Mouse (Mus musculus): ENCODE results near the gene Lrrc3c. TPM values are rescaled to one million over a fixed set of nuclear protein-coding genes. Genes with fewer than 3 reads are reported as not detected.
A peak's percentile ranks its signal among the peaks of the same experiment; 100 is the strongest.
"Not testable (repeated sequence)": the region's sequence is repeated elsewhere in the genome, so short reads cannot be mapped to it uniquely, and the experiment has no call there.

The Lrrc3c gene
- polyA plus RNA-seq, 1 experiment = not detected

DNA sequence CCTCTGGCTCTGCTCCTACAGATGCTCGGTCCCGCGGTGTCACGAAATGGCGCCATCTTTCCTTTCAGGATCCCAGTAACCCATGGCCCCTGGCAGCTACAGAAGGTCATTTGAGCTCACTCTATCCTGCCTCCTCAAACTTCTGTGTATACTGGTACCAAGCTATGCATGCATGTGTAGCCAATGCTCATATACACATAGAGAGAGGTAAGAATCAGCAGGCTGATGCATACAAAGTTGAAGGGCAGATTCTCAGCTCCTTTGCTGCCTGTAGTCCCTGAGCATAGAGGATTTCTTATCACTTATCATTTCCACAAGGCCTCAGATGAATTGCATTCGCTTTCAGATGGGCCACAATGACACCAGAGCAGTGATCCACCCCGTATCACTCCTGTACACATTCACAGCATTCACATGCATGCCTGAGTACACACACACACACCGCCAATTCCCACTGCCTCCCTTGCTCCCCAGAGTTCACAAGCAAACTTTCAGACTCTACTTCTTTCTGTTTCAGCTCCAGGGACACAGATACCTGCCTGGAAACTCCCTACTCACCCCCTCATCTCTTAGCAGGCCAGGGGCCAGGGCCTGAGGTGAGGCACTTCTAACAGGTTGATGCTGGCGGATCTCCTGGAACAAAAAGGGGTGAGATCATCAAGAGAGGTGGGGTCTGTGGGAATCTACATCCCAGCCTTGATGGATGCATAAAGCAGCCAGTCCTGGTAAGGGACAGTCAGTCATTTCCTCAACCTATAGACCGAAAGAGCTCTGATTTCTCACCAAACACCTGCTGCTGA lies 27.7 kb downstream of the Lrrc3c start, which contains the start of the genes Gm12355 and Gsdma3:
Gene Gm12355 (minus strand): TSS at position 51 of the 800 bp plus-strand sequence.
Gene Gsdma3 (plus strand): TSS at position 750 of the 800 bp plus-strand sequence.
- H3K27me3 ChIP-seq (ENCODE audit: control insufficient read depth, insufficient read depth, low read length) = no peaks in the 10 kb centered on the region
- no peak for TF ChIP-seq POLR2A (IDR thresholded peaks at IDR 0.05; ENCODE audit: low read depth, low read length)
- TF ChIP-seq CTCF (IDR thresholded peaks at IDR 0.05; ENCODE audit: extremely low read depth, insufficient read depth, insufficient read length, insufficient replicate concordance) = no peak
- no peak for DNase-seq (ENCODE audit: low read depth in 1 of 2, low spot score in 2 of 2)
- no peak within 1 kb of the TSS for H3K4me3 ChIP-seq (ENCODE audit: extremely low read depth, insufficient read depth, insufficient read length)
- WGBS = 92% methylated on average over 10 of the region's 10 CpGs
- no peaks in the 10 kb centered on the region for H3K4me1 ChIP-seq (ENCODE audit: control insufficient read depth, insufficient read depth, insufficient read length)
- no peak within 1 kb of the TSS for H3K27ac ChIP-seq (ENCODE audit: insufficient read depth, low read length)
- no peaks in the 10 kb centered on the region for H3K36me3 ChIP-seq (ENCODE audit: control insufficient read depth, insufficient read depth, low read length)

DNA sequence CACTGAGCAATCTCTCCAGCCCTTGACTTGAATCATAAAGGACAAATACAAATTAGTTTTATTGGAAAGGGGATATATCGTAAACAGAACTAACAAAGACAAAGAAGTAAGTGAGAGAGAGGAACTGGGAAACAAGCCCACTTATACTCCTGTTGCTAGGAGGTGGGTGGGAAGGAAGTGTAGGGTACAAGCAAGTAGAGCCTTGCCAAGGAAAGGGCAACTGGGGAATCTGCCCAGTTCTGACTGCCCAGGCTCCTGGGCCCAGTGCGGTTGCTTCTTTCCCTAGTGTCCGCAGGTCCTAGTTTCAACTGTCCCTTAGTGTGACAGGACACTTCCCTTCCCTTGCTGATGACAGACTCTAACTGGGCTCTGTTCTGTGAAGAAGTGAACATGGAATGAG lies 30.6 kb downstream of the Lrrc3c start:
- no peaks in the 10 kb centered on the region for H3K4me1 ChIP-seq (ENCODE audit: control insufficient read depth, insufficient read depth, insufficient read length)
- no peak overlapping the region for H3K4me3 ChIP-seq (ENCODE audit: extremely low read depth, insufficient read depth, insufficient read length)
- no peak overlapping the region for H3K27ac ChIP-seq (ENCODE audit: insufficient read depth, low read length)
- no peak for DNase-seq (ENCODE audit: low read depth in 1 of 2, low spot score in 2 of 2)
- WGBS = 96% methylated on average over 3 of the region's 3 CpGs
- no peak for TF ChIP-seq CTCF (IDR thresholded peaks at IDR 0.05; ENCODE audit: extremely low read depth, insufficient read depth, insufficient read length, insufficient replicate concordance)
- no peak for TF ChIP-seq POLR2A (IDR thresholded peaks at IDR 0.05; ENCODE audit: low read depth, low read length)
- H3K27me3 ChIP-seq (ENCODE audit: control insufficient read depth, insufficient read depth, low read length) = no peaks in the 10 kb centered on the region; the same call in 1 of the 2 replicates
- H3K36me3 ChIP-seq (ENCODE audit: control insufficient read depth, insufficient read depth, low read length) = no peaks in the 10 kb centered on the region

DNA sequence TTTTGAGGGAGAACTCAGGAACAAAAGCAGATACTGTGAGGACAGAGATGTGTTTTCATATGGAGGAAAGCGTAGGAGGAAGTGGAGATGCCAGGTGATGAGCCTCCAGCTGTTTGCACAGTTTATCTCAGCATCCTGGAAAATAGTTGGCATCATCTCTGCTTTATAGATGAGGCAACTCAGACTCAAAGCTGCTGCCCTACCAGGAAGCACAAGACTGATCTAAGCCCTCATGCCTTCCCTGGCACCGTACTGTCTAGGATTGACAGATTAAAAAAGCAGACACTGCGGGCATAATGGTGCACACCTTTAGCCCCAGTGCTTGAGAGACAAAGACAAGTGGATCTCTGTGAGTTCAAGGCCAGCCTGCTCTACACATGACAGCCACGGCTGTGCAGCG lies 32.6 kb downstream of the Lrrc3c start:
- Histone ChIP-seq H3K27ac (ENCODE audit: insufficient read depth, low read length) (no peak overlapping the region), H3K4me1 (ENCODE audit: control insufficient read depth, insufficient read depth, insufficient read length) (no peaks in the 10 kb centered on the region), H3K36me3 (ENCODE audit: control insufficient read depth, insufficient read depth, low read length) (no peaks in the 10 kb centered on the region), H3K27me3 (ENCODE audit: control insufficient read depth, insufficient read depth, low read length) (no peaks in the 10 kb centered on the region; the same call in 1 of the 2 replicates), H3K4me3 (ENCODE audit: extremely low read depth, insufficient read depth, insufficient read length) (no peak overlapping the region)
- 81% methylated on average over 5 of the region's 5 CpGs for WGBS
- TF ChIP-seq CTCF (IDR thresholded peaks at IDR 0.05; ENCODE audit: extremely low read depth, insufficient read depth, insufficient read length, insufficient replicate concordance) = no peak
- no peak for TF ChIP-seq POLR2A (IDR thresholded peaks at IDR 0.05; ENCODE audit: low read depth, low read length)
- no peak for DNase-seq (ENCODE audit: low read depth in 1 of 2, low spot score in 2 of 2)

DNA sequence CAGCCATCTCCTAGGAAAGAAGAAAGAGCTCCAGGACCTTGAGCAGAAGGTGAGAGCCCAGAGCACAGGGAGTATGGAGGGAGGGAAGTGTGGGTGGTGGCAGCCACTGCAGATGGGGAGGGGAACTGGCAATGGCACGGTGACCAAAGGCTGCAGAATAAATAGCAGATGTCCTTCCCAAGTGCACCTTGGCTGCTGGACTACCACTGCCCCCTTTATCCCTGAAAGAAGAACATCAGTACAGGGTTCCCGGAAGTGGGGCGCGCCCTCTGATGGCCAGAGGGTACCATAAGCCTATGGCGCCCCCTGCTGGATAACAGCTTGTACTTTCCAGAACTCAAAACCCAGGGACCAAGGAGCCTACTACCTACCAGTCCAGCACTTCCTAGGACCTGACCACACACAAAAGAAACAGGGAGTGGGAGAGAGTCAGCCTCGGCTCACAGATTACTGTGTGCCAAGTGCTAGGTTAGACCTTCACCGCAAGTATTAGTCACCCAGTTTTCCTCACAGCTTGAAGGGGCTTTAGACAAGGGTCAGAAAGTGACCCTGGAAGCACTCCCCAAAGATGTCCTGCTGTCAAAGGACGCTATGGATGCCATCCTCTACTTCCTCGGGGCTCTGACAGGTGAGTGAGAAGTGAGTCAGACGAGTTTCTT lies 37.4 kb downstream of the Lrrc3c start:
- WGBS = 35% methylated on average over 10 of the region's 10 CpGs
- not testable (repeated sequence) for H3K4me3 ChIP-seq (ENCODE audit: extremely low read depth, insufficient read depth, insufficient read length); H3K4me1 ChIP-seq (ENCODE audit: control insufficient read depth, insufficient read depth, insufficient read length); H3K27me3 ChIP-seq (ENCODE audit: control insufficient read depth, insufficient read depth, low read length); H3K27ac ChIP-seq (ENCODE audit: insufficient read depth, low read length); H3K36me3 ChIP-seq (ENCODE audit: control insufficient read depth, insufficient read depth, low read length)
- DNase-seq (ENCODE audit: low read depth in 1 of 2, low spot score in 2 of 2) = peak; percentile 10 to 26

DNA sequence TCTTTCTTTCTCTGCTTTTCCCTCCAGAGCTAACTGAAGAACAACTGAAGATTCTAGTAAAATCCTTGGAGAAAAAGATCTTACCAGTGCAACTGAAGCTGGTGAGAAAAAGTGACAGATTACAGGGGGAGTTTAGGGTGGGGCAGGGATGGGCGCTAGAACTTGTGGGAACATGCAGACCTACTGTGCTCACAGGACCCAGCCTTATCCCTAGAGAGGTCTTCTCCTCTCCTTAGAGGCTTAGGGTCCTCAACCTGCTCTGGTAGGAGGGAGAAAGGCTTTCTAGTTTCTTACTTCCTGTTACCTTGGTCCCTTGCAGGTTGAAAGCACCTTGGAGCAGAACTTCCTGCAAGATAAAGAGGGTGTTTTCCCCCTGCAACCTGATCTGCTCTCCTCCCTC lies 39.4 kb downstream of the Lrrc3c start:
- WGBS = 70% methylated on average over 1 of the region's 1 CpGs
- TF ChIP-seq CTCF (IDR thresholded peaks at IDR 0.05; ENCODE audit: extremely low read depth, insufficient read depth, insufficient read length, insufficient replicate concordance) (no peak), POLR2A (IDR thresholded peaks at IDR 0.05; ENCODE audit: low read depth, low read length) (no peak)
- DNase-seq (ENCODE audit: low read depth in 1 of 2, low spot score in 2 of 2) = no peak
- Histone ChIP-seq H3K4me3 (ENCODE audit: extremely low read depth, insufficient read depth, insufficient read length) (no peak overlapping the region), H3K27me3 (ENCODE audit: control insufficient read depth, insufficient read depth, low read length) (no peaks in the 10 kb centered on the region; the same call in 1 of the 2 replicates), H3K36me3 (ENCODE audit: control insufficient read depth, insufficient read depth, low read length) (no peaks in the 10 kb centered on the region), H3K4me1 (ENCODE audit: control insufficient read depth, insufficient read depth, insufficient read length) (no peaks in the 10 kb centered on the region), H3K27ac (ENCODE audit: insufficient read depth, low read length) (no peak overlapping the region)

DNA sequence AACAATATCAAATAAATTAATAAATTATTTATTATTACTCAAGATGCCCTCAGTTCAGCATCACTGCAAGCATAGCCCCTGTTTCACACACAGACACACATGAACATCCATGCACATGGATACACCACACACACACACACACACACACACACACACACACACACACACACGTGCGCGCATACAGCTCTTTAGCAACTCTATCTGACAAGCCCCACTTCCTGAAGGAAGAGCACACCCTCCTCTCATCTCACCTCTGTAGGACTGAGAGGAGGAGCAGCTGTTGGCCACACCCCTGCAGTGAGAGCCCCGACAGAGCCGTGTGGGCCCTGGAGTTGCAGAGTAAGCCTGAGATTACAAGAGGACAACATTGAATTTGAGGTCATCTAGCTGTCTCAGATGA lies 42.0 kb downstream of the Lrrc3c start:
- Histone ChIP-seq H3K4me3 (ENCODE audit: extremely low read depth, insufficient read depth, insufficient read length) (no peak overlapping the region), H3K36me3 (ENCODE audit: control insufficient read depth, insufficient read depth, low read length) (no peaks in the 10 kb centered on the region), H3K4me1 (ENCODE audit: control insufficient read depth, insufficient read depth, insufficient read length) (no peaks in the 10 kb centered on the region), H3K27me3 (ENCODE audit: control insufficient read depth, insufficient read depth, low read length) (no peaks in the 10 kb centered on the region), H3K27ac (ENCODE audit: insufficient read depth, low read length) (no peak overlapping the region)
- DNase-seq (ENCODE audit: low read depth in 1 of 2, low spot score in 2 of 2) = no peak
- 54% methylated on average over 5 of the region's 5 CpGs for WGBS
- TF ChIP-seq CTCF (IDR thresholded peaks at IDR 0.05; ENCODE audit: extremely low read depth, insufficient read depth, insufficient read length, insufficient replicate concordance) = no peak
- no peak for TF ChIP-seq POLR2A (IDR thresholded peaks at IDR 0.05; ENCODE audit: low read depth, low read length)

DNA sequence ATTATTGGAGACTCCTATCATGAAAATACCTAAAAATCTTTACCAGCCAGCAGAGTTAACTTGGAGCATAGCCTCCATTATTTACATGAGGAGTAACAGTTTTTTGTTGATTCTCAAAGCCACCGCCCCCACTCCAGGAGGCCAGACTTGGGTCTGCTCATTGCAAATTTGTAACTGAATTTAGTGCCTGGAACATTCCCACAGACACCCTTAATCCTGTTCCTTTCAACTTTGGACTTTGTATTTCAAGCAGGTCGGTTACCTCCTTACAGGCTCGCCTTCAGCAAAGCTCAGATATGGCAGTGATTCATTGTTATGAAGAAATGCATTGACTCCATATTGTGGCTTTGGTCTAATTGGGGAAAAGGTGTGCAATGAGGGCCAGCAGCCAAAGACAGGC lies 46.7 kb downstream of the Lrrc3c start:
- DNase-seq (ENCODE audit: low read depth in 1 of 2, low spot score in 2 of 2) = no peak
- Histone ChIP-seq H3K4me3 (ENCODE audit: extremely low read depth, insufficient read depth, insufficient read length) (no peak overlapping the region), H3K27me3 (ENCODE audit: control insufficient read depth, insufficient read depth, low read length) (no peaks in the 10 kb centered on the region), H3K4me1 (ENCODE audit: control insufficient read depth, insufficient read depth, insufficient read length) (no peaks in the 10 kb centered on the region), H3K27ac (ENCODE audit: insufficient read depth, low read length) (no peak overlapping the region), H3K36me3 (ENCODE audit: control insufficient read depth, insufficient read depth, low read length) (no peaks in the 10 kb centered on the region)
- no peak for TF ChIP-seq CTCF (IDR thresholded peaks at IDR 0.05; ENCODE audit: extremely low read depth, insufficient read depth, insufficient read length, insufficient replicate concordance)
- WGBS = 91% methylated on average over 3 of the region's 3 CpGs
